Mouse (Mus musculus): Measurements from ENCODE around the gene Lpcat2.
"Not testable (repeated sequence)": the region's sequence is repeated elsewhere in the genome, so short reads cannot be mapped to it uniquely, and the experiment has no call there.

Gene Lpcat2

GRCm38 (mm10) chr8:92853188-92853983 is 1.8 kb upstream of the Lpcat2 start:
- in situ Hi-C loops (cut with MboI): no loop called here

GRCm38 (mm10) chr8:92854673-92855072 is 466 bp upstream of the Lpcat2 start:
- in situ Hi-C loops (cut with MboI): no loop called here

DNA sequence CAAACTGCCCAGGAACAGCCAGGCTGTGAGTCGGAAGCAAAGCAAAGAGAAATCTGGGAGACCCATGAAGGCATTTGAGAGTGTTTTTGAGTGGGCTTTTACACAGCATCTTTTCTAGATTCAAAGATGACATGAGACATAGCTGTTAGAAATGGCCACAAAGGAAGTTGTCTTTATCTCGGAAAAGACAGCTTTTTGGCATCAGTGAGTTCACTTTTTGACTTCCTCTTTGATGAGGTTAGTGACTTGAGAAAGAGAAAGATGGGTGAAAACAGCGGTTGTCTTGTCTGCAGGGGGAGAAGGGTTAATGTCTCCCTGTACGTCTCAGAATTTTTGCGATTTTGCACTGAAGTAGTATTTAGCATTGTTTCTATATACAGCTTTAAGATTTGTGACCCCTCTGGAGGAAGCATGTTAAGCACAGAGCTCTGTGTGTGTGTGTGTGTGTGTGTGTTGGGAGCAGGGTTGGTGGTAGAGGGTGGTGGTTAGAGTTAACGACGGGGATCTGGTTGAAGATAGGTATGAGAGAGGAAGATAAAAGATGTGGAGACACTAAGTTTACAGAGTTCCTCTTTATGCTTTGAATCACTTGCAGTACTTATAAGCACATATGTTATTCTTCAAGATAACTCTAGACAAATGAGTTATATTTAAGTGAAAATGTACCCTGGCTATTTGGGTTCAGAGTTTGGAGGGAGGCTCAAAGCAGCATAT is 1.3 kb downstream of the Lpcat2 start:
- in situ Hi-C loops (cut with MboI): no loop called here

DNA sequence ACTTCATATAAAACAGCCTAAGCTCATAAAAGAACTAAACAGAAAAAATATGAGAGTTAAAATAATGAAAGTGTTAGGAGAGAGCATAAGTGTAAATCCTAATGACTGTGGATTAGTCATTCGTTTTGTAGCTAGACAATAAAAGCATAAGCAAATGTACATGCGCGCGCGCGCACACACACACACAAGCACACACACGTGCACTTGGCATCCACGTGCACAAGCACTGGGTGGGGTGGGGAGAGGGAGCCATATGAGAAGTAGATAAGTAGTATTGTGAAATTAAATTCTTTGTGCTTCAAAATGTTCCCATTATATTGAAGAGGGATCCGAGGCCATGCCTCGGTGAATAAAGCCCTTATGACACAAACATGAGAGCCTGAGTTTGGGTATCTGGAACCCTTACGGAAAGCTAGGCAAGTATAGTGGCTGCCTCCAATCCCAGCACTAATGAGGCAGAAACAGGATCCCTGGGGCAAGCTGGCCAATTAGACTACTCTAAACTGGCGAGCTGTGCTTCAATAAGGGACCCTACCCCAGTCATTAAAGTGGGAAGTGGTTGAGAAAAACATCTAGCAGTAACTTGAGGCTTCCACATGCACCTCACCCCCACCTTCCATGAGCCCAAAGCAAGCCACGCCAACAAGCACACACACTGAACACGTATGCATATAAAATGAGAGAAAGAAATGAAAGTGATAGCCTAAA is 3.5 kb downstream of the Lpcat2 start:
- in situ Hi-C loops (cut with MboI): no loop called here

DNA sequence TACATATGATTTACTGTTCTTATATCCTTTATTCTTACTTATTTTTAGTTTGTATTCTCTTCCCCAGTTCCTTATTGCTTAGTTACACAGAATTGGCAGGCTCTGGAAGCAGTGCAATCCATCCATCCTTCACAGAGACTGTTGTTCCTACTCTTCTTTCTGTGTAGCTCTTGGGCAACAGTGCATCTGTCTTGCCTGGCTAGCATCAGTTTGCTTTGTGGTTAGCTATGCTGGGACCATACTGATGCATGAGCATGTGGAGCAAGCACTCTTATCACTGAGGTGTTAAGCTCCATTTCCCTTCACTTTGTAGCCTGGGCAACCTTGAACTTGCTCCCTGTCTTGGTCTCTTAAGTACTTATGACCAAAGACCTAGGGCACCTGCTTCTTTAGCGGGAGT is 6.8 kb downstream of the Lpcat2 start:
- in situ Hi-C loops (cut with MboI): no loop called here

DNA sequence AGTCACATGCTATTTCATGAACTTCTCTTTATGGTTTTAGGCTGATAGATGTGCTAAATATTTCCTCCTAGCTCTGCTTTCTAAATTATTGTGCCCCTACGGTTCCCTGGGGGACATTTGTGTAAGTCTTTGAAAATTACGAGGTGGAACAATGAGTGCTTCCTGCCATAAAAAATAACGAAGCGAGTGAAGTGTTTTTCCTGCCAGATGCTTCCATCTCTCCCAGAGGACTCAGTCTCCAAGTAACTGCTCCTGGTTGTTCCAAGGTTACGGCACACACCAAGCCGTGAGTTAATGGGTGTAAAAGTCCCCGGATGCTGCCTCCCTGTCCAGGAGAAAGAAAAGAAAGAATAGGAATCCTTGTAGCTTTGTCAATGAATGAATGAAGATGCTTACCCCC is 15.1 kb downstream of the Lpcat2 start:
- in situ Hi-C loops (cut with MboI): no loop called here

- in situ Hi-C loops (cut with MboI): no loop called here
Measured at GRCm38 (mm10) chr8:92872063-92872759, 17.1 kb downstream of the Lpcat2 start.

- in situ Hi-C loops (cut with MboI): no loop called here
Measured at GRCm38 (mm10) chr8:92875795-92876194, 20.7 kb downstream of the Lpcat2 start.

DNA sequence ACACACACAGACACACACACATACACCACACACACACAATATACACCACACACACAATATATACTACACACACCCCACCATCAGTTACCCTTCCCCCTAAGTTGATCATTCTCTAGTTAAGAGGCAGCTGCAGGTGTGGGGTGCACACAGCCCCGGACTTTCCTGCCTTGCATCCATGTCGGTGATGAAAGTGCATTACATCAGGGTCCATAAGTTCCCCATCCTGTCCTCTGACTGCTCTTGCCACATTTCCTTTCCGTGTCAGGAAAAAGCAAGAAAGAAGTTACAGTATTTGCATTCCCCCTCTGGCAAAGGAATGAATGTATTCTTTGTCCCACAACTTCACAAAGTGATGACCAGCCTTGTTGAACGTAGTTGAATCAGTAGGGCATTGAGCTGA is 26.1 kb downstream of the Lpcat2 start:
- in situ Hi-C loops (cut with MboI): no loop called here

DNA sequence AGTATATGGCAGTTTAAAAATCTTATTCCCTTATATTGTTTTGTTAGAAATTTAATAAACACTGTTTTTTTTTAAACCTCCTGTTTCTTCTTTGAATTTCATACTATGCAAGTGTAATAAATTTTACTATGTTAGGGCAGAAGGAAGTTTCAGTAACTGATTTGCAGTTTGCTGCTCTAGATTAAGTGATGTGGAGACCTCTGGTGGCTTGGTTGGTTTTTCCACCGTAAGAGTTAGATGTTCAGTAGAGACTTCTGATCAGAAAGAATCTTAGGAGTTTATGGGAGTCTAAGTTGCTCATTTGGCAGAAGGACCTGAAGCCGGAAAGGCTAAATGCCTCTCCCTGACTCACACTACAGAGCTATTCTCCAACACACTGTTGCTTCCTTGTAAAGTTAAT is 28.6 kb downstream of the Lpcat2 start:
- in situ Hi-C loops (cut with MboI): no loop called here

DNA sequence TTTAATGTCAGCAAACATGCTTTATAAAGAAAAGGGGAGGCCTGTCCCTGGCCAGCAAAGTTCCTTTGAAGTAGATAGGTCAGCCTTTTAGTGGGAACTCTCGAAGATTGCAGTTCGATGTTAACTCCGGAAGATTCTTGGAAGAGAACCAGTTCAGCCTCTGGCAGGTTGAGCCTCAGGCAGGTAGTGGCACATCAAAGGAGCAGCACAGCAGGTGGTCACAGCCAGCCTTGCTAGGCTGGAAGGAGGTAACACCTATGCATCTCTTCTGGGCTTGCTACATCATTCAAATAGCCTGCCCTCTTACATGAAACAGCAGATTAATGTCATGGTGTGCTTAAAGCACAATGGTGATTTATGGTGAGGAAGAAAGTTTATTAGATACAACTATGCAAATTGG is 37.1 kb downstream of the Lpcat2 start:
- in situ Hi-C loops (cut with MboI): not testable (repeated sequence)

DNA sequence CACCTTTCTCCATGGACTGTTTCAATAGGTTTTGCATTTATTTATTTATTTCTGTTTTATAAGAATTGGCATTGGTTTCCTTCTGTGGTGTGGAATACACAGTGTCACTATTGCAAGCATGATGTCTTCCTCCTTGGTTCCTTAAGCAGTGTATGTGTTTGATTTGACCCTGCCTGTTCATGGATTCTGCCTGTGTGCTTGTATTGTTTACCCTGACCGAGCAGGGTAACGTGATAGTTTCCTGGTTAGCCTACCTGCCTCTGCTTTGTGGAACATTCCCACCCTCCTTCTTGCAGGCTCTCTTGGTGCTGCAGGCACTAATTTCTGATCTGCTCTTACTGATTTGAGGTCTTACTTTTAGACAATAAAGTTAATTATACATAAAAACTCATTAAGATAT is 38.7 kb downstream of the Lpcat2 start:
- in situ Hi-C loops (cut with MboI): no loop called here

DNA sequence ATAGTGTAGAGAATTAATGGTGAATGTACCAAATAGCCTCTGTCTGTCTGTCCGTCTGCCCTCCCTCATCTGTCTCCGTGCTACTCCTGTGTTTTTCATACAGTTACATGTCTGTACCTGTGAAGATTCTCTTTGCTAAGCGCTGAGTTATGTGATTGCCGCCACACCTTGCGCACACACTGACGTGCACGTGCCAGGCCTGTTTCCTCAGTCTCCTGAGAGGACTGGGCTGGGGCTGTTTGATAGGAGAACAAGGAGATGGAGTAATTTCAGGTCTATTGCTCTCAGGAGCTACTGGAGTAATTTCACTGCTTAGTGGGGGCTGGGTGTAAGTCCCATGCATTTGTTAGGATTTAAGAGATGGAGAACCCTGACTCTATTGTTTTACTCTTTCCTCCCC is 39.9 kb downstream of the Lpcat2 start:
- in situ Hi-C loops (cut with MboI): no loop called here

DNA sequence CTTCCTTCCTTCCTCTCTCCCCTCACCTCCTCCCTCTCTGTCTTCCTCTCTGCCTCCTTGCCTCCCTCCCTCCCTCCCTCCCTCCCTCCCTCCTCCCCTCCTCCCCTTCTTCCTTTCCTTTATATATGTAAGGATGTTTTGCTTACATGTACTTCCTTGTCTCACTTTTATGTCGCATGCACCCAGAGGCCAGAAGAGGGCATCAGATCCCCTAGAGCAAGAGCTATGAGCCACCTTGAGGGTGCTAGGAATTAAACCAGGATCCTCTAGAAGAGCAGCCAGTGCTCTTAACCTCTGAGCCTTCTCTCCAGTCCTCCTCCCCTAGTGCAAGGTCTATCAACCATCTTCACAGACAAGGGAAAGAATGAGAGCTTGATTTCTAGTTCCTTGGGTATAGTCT is 40.9 kb downstream of the Lpcat2 start:
- in situ Hi-C loops (cut with MboI): no loop called here

GRCm38 (mm10) chr8:92896611-92897010 is 41.5 kb downstream of the Lpcat2 start:
- in situ Hi-C loops (cut with MboI): no loop called here

GRCm38 (mm10) chr8:92897794-92898193 is 42.7 kb downstream of the Lpcat2 start:
- in situ Hi-C loops (cut with MboI): no loop called here

GRCm38 (mm10) chr8:92899590-92899989 is 44.5 kb downstream of the Lpcat2 start:
- in situ Hi-C loops (cut with MboI): no loop called here

- in situ Hi-C loops (cut with MboI): no loop called here
Measured at GRCm38 (mm10) chr8:92901107-92901506, 46.0 kb downstream of the Lpcat2 start, which contains the start of gene Capns2. Gene Capns2 (plus strand): TSS chr8:92901407.

DNA sequence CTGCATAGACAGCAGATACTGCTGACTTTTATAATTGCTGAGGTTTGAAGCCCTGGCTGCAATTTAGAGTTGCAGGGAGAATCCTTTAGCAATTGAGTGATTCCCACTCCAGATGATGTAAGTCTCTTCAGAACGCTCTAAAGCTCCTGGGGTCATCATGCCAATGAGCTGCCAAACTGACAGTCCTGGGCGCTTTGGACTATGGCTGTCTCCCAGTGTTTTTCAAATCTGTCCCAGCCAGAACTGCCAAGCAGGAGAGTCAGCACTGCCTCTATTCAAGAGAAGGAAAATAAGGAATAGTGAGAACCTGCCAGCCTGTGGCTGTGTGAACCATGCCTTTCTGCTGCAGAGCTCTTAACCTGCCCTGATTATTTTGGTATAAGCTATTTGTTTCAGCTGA is 47.8 kb downstream of the Lpcat2 start:
- in situ Hi-C loops (cut with MboI): no loop called here

GRCm38 (mm10) chr8:92903488-92904135 is 48.5 kb downstream of the Lpcat2 start:
- in situ Hi-C loops (cut with MboI): no loop called here

- in situ Hi-C loops (cut with MboI): no loop called here
Measured at GRCm38 (mm10) chr8:92906553-92906952, 51.4 kb downstream of the Lpcat2 start.

DNA sequence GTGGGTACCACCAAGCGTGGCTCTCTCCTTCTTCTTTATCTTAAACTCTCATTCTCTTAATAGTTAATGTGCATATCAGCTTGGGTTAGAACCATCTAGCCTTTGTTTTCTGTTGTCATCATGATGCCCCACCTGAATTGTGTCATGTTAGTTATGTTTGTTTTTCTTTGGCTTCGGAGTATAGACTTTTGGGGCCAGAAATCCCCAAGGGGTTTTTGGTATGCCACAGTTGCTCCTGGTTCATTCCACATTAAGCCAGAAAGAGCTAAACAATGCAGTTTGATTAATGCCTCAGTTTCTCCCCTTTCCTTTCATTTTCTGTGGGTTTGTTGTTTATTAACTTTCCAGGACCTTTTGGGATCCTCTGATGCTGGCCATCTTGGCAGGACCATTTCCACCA is 53.3 kb downstream of the Lpcat2 start:
- in situ Hi-C loops (cut with MboI): no loop called here
